Mouse (Mus musculus): ENCODE measurements around the gene Vmn2r82. TPM values are rescaled to one million over a fixed set of nuclear protein-coding genes. Genes with fewer than 3 reads are reported as not detected.

Vmn2r82 gene
- 0.08 TPM for polyA plus RNA-seq (2017; shearing (Covaris generic))

DNA sequence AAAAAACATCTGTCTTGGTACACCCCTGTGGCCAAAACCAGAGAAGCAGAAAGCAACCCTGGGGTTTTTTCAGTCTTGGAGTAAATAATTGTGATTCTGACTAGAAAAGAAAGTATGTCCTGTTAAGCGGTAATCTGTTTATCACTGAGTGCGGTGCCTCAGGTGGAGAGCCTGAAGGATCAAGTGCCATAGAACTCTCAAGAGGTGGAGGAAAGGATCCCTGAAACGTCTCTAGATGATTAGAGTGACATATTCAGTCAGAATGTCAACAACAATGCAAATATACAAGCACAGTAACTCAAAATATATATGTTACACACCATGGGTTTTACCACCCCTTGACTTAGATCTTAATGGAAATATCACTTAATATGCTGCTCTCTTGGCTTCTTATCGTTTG lies at the start of gene Vmn2r82:
Gene Vmn2r82 (plus strand): TSS at position 301 of the 400 bp plus-strand sequence.

Other genes starting within 250 kb of the Vmn2r82 start
- not detected for gene Vmn2r80, start 207.8 kb upstream of the Vmn2r82 start, polyA plus RNA-seq (2017; shearing (Covaris generic))
- not detected for gene Vmn2r81, start 108.8 kb upstream of the Vmn2r82 start, polyA plus RNA-seq (2017; shearing (Covaris generic))
- gene Vmn2r83, start 112.2 kb downstream of the Vmn2r82 start, polyA plus RNA-seq (2017; shearing (Covaris generic)), result 0.08 TPM
- 3.9 TPM for gene Plpp2, start 177.3 kb downstream of the Vmn2r82 start, polyA plus RNA-seq (2017; shearing (Covaris generic))
- 51.5 TPM for gene Mier2, start 198.7 kb downstream of the Vmn2r82 start, polyA plus RNA-seq (2017; shearing (Covaris generic))
- not detected for gene Theg, start 230.8 kb downstream of the Vmn2r82 start, polyA plus RNA-seq (2017; shearing (Covaris generic))